Mouse (Mus musculus): ENCODE data around the gene Wfdc13. TPM values are rescaled to one million over a fixed set of nuclear protein-coding genes. Genes with fewer than 3 reads are reported as not detected.
"Not testable (repeated sequence)": the region's sequence is repeated elsewhere in the genome, so short reads cannot be mapped to it uniquely, and the experiment has no call there.

Gene Wfdc13
- total RNA-seq, 2 experiments from 2014 or later, result not detected

- intact Hi-C loops (cut with DNase I), result no loop called here
- DNase-seq (ENCODE audit: low spot score in 2 of 2), result no peak
Observed at GRCm38 (mm10) chr2:164705328-164705727, 20.4 kb downstream of the Wfdc13 start.

- intact Hi-C loops (cut with DNase I), result no loop called here
- no peak for DNase-seq (ENCODE audit: low spot score in 2 of 2)
Observed at GRCm38 (mm10) chr2:164705991-164706390, 21.1 kb downstream of the Wfdc13 start.

- DNase-seq (ENCODE audit: low spot score in 2 of 2), result no peak
- intact Hi-C loops (cut with DNase I), result no loop called here
Observed at GRCm38 (mm10) chr2:164715005-164715404, 30.1 kb downstream of the Wfdc13 start, which contains the start of gene Spint5. TSS of gene Spint5 (plus strand) at chr2:164715305.

GRCm38 (mm10) chr2:164716194-164716786 is 31.4 kb downstream of the Wfdc13 start:
- DNase-seq (ENCODE audit: low spot score in 2 of 2); intact Hi-C loops (cut with DNase I): not testable (repeated sequence)

GRCm38 (mm10) chr2:164723276-164723675 is 38.4 kb downstream of the Wfdc13 start:
- intact Hi-C loops (cut with DNase I), result loop anchor here (10.0 kb wide), 1 partner anchor 308 kb away; no protein-coding TSS in a partner anchor
- DNase-seq (ENCODE audit: low spot score in 2 of 2), result no peak

- intact Hi-C loops (cut with DNase I), result loop anchor here (2.0 to 10.0 kb wide), 3 partner anchors 44 to 311 kb away; partner anchors contain the start of gene Eppin
- DNase-seq (ENCODE audit: low spot score in 2 of 2), result peak; percentile 52 to 77
Observed at GRCm38 (mm10) chr2:164725895-164726619, 41.1 kb downstream of the Wfdc13 start.

GRCm38 (mm10) chr2:164731719-164732118 is 46.8 kb downstream of the Wfdc13 start:
- DNase-seq (ENCODE audit: low spot score in 2 of 2), result no peak
- intact Hi-C loops (cut with DNase I), result no loop called here

GRCm38 (mm10) chr2:164733259-164733658 is 48.4 kb downstream of the Wfdc13 start:
- no peak for DNase-seq (ENCODE audit: low spot score in 2 of 2)
- intact Hi-C loops (cut with DNase I), result no loop called here

- no peak for DNase-seq (ENCODE audit: low spot score in 2 of 2)
- intact Hi-C loops (cut with DNase I), result no loop called here
Observed at GRCm38 (mm10) chr2:164734839-164735238, 49.9 kb downstream of the Wfdc13 start.

- intact Hi-C loops (cut with DNase I), result no loop called here
- no peak for DNase-seq (ENCODE audit: low spot score in 2 of 2)
Observed at GRCm38 (mm10) chr2:164735446-164735845, 50.5 kb downstream of the Wfdc13 start.

Other genes starting within 250 kb of the Wfdc13 start
- 10 to 100 TPM; 60.0 to 79.0 TPM for gene Sdc4, start 241.2 kb upstream of the Wfdc13 start, total RNA-seq (2021)
- gene Sys1, start 228.1 kb upstream of the Wfdc13 start, total RNA-seq (2021), result 10 to 100 TPM; 38.0 to 44.4 TPM
- gene Gm20458, start 224.1 kb upstream of the Wfdc13 start, total RNA-seq (2021), result 10 to 100 TPM in 1 of 2 experiments, 1 to 10 TPM in 1; 1.9 to 12.2 TPM
- gene Trp53tg5, start 211.4 kb upstream of the Wfdc13 start, total RNA-seq (2021), result not detected
- 100 to 1,000 TPM; 112 to 116 TPM for gene Dbndd2, start 199.0 kb upstream of the Wfdc13 start, total RNA-seq (2021)
- 100 to 1,000 TPM; 115 to 122 TPM for gene Pigt, start 187.6 kb upstream of the Wfdc13 start, total RNA-seq (2021)
- gene Wfdc2, start 122.7 kb upstream of the Wfdc13 start, total RNA-seq (2021), result 1 to 10 TPM; 1.0 to 1.6 TPM
- gene Spint3, start 111.6 kb upstream of the Wfdc13 start, total RNA-seq (2021), result not detected
- under 1 TPM; 0.72 to 0.92 TPM for gene Wfdc6a, start 99.7 kb upstream of the Wfdc13 start, total RNA-seq (2021)
- gene Eppin, start 91.5 kb upstream of the Wfdc13 start, total RNA-seq (2021), result not detected
- not detected for gene Wfdc6b, start 71.6 kb upstream of the Wfdc13 start, total RNA-seq (2021)
- gene Wfdc8, start 71.5 kb upstream of the Wfdc13 start, total RNA-seq (2021), result not detected
- gene Wfdc16, start 46.3 kb upstream of the Wfdc13 start, total RNA-seq (2021), result not detected
- not detected for gene Wfdc10, start 29.1 kb upstream of the Wfdc13 start, total RNA-seq (2021)
- gene Wfdc9, start 28.5 kb upstream of the Wfdc13 start, total RNA-seq (2021), result not detected
- not detected for gene Wfdc11, start 11.0 kb upstream of the Wfdc13 start, total RNA-seq (2021)
- gene Spint4, start 13.4 kb downstream of the Wfdc13 start, total RNA-seq (2021), result not detected
- gene Spint5, start 30.2 kb downstream of the Wfdc13 start, total RNA-seq (2021), result not detected
- gene Wfdc3, start 60.8 kb downstream of the Wfdc13 start, total RNA-seq (2021), result 1 to 10 TPM in 1 of 2 experiments, under 1 TPM in 1; 0.92 to 1.1 TPM
- gene Dnttip1, start 60.9 kb downstream of the Wfdc13 start, total RNA-seq (2021), result 10 to 100 TPM; 32.8 to 35.6 TPM
- gene Ube2c, start 84.8 kb downstream of the Wfdc13 start, total RNA-seq (2021), result 1 to 10 TPM; 2.0 to 3.0 TPM
- 1 to 10 TPM in 1 of 2 experiments, not detected in 1; 1.1 TPM for gene Tnnc2, start 94.9 kb downstream of the Wfdc13 start, total RNA-seq (2021)
- 10 to 100 TPM; 46.0 to 46.8 TPM for gene Snx21, start 100.7 kb downstream of the Wfdc13 start, total RNA-seq (2021)
- 10 to 100 TPM; 25.8 to 27.7 TPM for gene Acot8, start 119.8 kb downstream of the Wfdc13 start, total RNA-seq (2021)
- gene Zswim3, start 120.0 kb downstream of the Wfdc13 start, total RNA-seq (2021), result 1 to 10 TPM; 7.7 to 8.3 TPM
- gene Zswim1, start 137.6 kb downstream of the Wfdc13 start, total RNA-seq (2021), result 10 to 100 TPM; 21.4 to 22.0 TPM
- gene Spata25, start 143.4 kb downstream of the Wfdc13 start, total RNA-seq (2021), result not detected
- 10 to 100 TPM; 88.4 to 91.6 TPM for gene Ctsa, start 147.8 kb downstream of the Wfdc13 start, total RNA-seq (2021)
- 1 to 10 TPM; 3.6 to 4.5 TPM for gene Neurl2, start 148.3 kb downstream of the Wfdc13 start, total RNA-seq (2021)
- gene Pltp, start 172.6 kb downstream of the Wfdc13 start, total RNA-seq (2021), result 10 to 100 TPM; 86.5 to 92.3 TPM
- 10 to 100 TPM; 38.7 to 41.4 TPM for gene Pcif1, start 194.2 kb downstream of the Wfdc13 start, total RNA-seq (2021)
- gene Zfp335, start 226.7 kb downstream of the Wfdc13 start, total RNA-seq (2021), result 10 to 100 TPM; 24.1 to 25.4 TPM

All from left cerebral cortex, postnatal 14 days (tissue).